ENCODE assay signal across 11 mouse cellular contexts in genomic region chr4:101585455-101586184, GRCm38 (mm10).
A peak's percentile ranks its signal among the peaks of the same experiment; 100 is the strongest.
DNase-seq lines count a peak whose midpoint lies in the region; ATAC-seq and TF ChIP-seq lines count a peak whose summit lies in the region.
"Had no signal": no experiment of that assay in that cellular context is flagged by ENCODE, and none has a peak within 500 bp of the region (broad histone marks: within the 10 kb centered on the region; RNA-seq: fewer than 3 reads in every experiment).

No protein-coding gene starts in this region.

- no peak overlapping the region for H3K9ac ChIP-seq in midbrain, postnatal 0 days (replicated peaks; ENCODE audit: low read length, poor library complexity, severe bottlenecking)
- H3K9ac ChIP-seq in forebrain, embryonic 13.5 days = no peak overlapping the region
- H3K9ac ChIP-seq in neural tube, embryonic 15.5 days (replicated peaks) = no peak overlapping the region

- no peaks in the 10 kb centered on the region for H3K36me3 ChIP-seq in midbrain, embryonic 10.5 days
- no peaks in the 10 kb centered on the region for H3K36me3 ChIP-seq in midbrain, postnatal 0 days (ENCODE audit: insufficient read depth, low read length)
- H3K36me3 ChIP-seq in forebrain, embryonic 13.5 days (ENCODE audit: poor library complexity, severe bottlenecking) = no peaks in the 10 kb centered on the region
- H3K36me3 ChIP-seq in neural tube, embryonic 15.5 days = no peaks in the 10 kb centered on the region

- peaks cover 13% of the 10 kb centered on the region for H3K4me1 ChIP-seq in midbrain, embryonic 10.5 days
- peaks cover 2% of the 10 kb centered on the region; the same call in 1 of the 2 replicates for H3K4me1 ChIP-seq in midbrain, postnatal 0 days (ENCODE audit: insufficient read depth, low read length)
- H3K4me1 ChIP-seq in forebrain, embryonic 13.5 days = peaks cover 16% of the 10 kb centered on the region
- H3K4me1 ChIP-seq in neural tube, embryonic 15.5 days = peaks cover 9% of the 10 kb centered on the region

- no peak for ATAC-seq in midbrain, postnatal 0 days (ENCODE audit: low FRiP score)
- ATAC-seq in forebrain, embryonic 13.5 days = peak; percentile 52
- 0 out of 2 replicates have a peak, but pooled peaks have one; percentile 34 for ATAC-seq in neural tube, embryonic 15.5 days (ENCODE audit: low FRiP score)

- WGBS in midbrain, embryonic 10.5 days = 62% methylated on average over 8 of the region's 8 CpGs
- WGBS in midbrain, postnatal 0 days = 65% methylated on average over 8 of the region's 8 CpGs
- 61% methylated on average over 8 of the region's 8 CpGs for WGBS in forebrain, embryonic 13.5 days
- WGBS in neural tube, embryonic 15.5 days = 59% methylated on average over 8 of the region's 8 CpGs

- H3K4me3 ChIP-seq in midbrain, embryonic 10.5 days = no peak overlapping the region
- no peak overlapping the region for H3K4me3 ChIP-seq in midbrain, postnatal 0 days (ENCODE audit: low read depth, low read length)
- H3K4me3 ChIP-seq in forebrain, embryonic 13.5 days = no peak overlapping the region
- no peak overlapping the region for H3K4me3 ChIP-seq in neural tube, embryonic 15.5 days (replicated peaks)

- H3K27ac ChIP-seq in midbrain, embryonic 10.5 days (replicated peaks) = peak overlapping the region; percentile 33; the same call in 1 of the 2 replicates
- no peak overlapping the region for H3K27ac ChIP-seq in midbrain, postnatal 0 days (ENCODE audit: low read depth, low read length)
- 0 out of 2 replicates have a peak overlapping the region, but pooled peaks have one; percentile 48 for H3K27ac ChIP-seq in forebrain, embryonic 13.5 days
- peak overlapping the region; percentile 43 for H3K27ac ChIP-seq in neural tube, embryonic 15.5 days (replicated peaks)

- H3K9me3 ChIP-seq in midbrain, embryonic 10.5 days (replicated peaks) = no peaks in the 10 kb centered on the region
- no peaks in the 10 kb centered on the region for H3K9me3 ChIP-seq in midbrain, postnatal 0 days (ENCODE audit: low read length)
- no peaks in the 10 kb centered on the region for H3K9me3 ChIP-seq in forebrain, embryonic 13.5 days (replicated peaks)
- no peaks in the 10 kb centered on the region for H3K9me3 ChIP-seq in neural tube, embryonic 15.5 days (replicated peaks)

- H3K27me3 ChIP-seq in midbrain, embryonic 10.5 days (ENCODE audit: low read depth, poor library complexity, severe bottlenecking) = no peaks in the 10 kb centered on the region
- H3K27me3 ChIP-seq in midbrain, postnatal 0 days (ENCODE audit: insufficient read depth, low read length) = no peaks in the 10 kb centered on the region
- H3K27me3 ChIP-seq in forebrain, embryonic 13.5 days = no peaks in the 10 kb centered on the region
- no peaks in the 10 kb centered on the region for H3K27me3 ChIP-seq in neural tube, embryonic 15.5 days (replicated peaks)

- no peak for DNase-seq in midbrain, embryonic 10.5 days (ENCODE audit: low spot score)
- DNase-seq in midbrain, postnatal 0 days (ENCODE audit: low spot score) = no peak
- peak; percentile 18 for DNase-seq in induced T-regulatory cell, adult 2 months (ENCODE audit: low read depth)
- DNase-seq in spleen, adult 12 weeks (ENCODE audit: low spot score) = no peak
- no peak for DNase-seq in layer of hippocampus, adult 9-10 months (ENCODE audit: low spot score)
- no peak for DNase-seq in layer of hippocampus, adult 11-12 months (ENCODE audit: low spot score)
- DNase-seq: adrenal gland, postnatal 25 days; heart, postnatal 14 days; kidney, postnatal 10 days had no signal

- no peak for TF ChIP-seq CTCF in midbrain, postnatal 0 days (IDR thresholded peaks at IDR 0.05)

- H3K4me2 ChIP-seq in midbrain, postnatal 0 days (ENCODE audit: low read depth, low read length, poor library complexity, severe bottlenecking) = no peak overlapping the region
- peak overlapping the region; percentile 40; the same call in 1 of the 2 replicates for H3K4me2 ChIP-seq in forebrain, embryonic 13.5 days
- no peak overlapping the region for H3K4me2 ChIP-seq in neural tube, embryonic 15.5 days
